Mouse (Mus musculus) myocyte (in vitro differentiated cells): ENCODE data around the gene Gm2310. TPM values are rescaled to one million over a fixed set of nuclear protein-coding genes. Genes with fewer than 3 reads are reported as not detected.

ENCODE experiments used
- H3K27me3 ChIP-seq: one replicate; pipeline ENCODE4 v1.6.1; 2011; ENCODE audit not compliant: control insufficient read depth, insufficient read depth, insufficient read length
- H3K36me3 ChIP-seq: one replicate; pipeline ENCODE4 v1.6.1; 2011; ENCODE audit not compliant: control insufficient read depth, insufficient read depth
- H3K4me2 ChIP-seq: one replicate; pipeline ENCODE4 v1.6.1; 2011; ENCODE audit warnings: low read depth, control low read depth
- H3K4me3 ChIP-seq: one replicate; pipeline ENCODE4 v1.5.1; 2011; ENCODE audit warnings: mild to moderate bottlenecking, control low read depth, moderate library complexity
- H3K79me2 ChIP-seq: one replicate; pipeline ENCODE4 v1.6.1; 2011; ENCODE audit not compliant: control insufficient read depth, insufficient read depth
- H3ac ChIP-seq: one replicate; pipeline ENCODE4 v1.6.1; 2011; ENCODE audit not compliant: control insufficient read depth, insufficient read length
- E2F4 ChIP-seq: IDR thresholded peaks from one replicate; pipeline ENCODE4 v1.6.1; 2011; ENCODE audit warnings: mild to moderate bottlenecking, control low read depth, moderate library complexity; ENCODE audit not compliant: insufficient read depth
- MAX ChIP-seq: IDR thresholded peaks from one replicate; pipeline ENCODE4 v1.6.1; 2011; ENCODE audit warnings: low read depth, mild to moderate bottlenecking, control low read depth
- MYOD1 ChIP-seq, 3 experiments: IDR thresholded peaks; one replicate each; pipeline ENCODE4 v1.6.1; 2011; ENCODE audit warnings: control low read depth in 2 of 3, low read depth in 2 of 3, mild to moderate bottlenecking in 2 of 3, moderate library complexity in 1 of 3; ENCODE audit not compliant: insufficient read length in 2 of 3, control insufficient read depth in 1 of 3
- MYOG ChIP-seq, 3 experiments: IDR thresholded peaks; one replicate each; pipeline ENCODE4 v1.6.1; 2011; ENCODE audit warnings: control low read depth in 2 of 3, low read depth in 2 of 3, mild to moderate bottlenecking in 2 of 3; ENCODE audit not compliant: insufficient read length in 2 of 3, control insufficient read depth in 1 of 3, insufficient read depth in 1 of 3
- POLR2A ChIP-seq: IDR thresholded peaks from one replicate; pipeline ENCODE4 v1.6.1; 2011; ENCODE audit warnings: low read depth, mild to moderate bottlenecking, control low read depth, moderate library complexity; ENCODE audit not compliant: insufficient read length
- REST ChIP-seq: IDR thresholded peaks from one replicate; pipeline ENCODE4 v1.6.1; 2011; ENCODE audit warnings: mild to moderate bottlenecking, control low read depth, moderate library complexity; ENCODE audit not compliant: insufficient read depth, insufficient read length
- TCF3 ChIP-seq: IDR thresholded peaks from one replicate; pipeline ENCODE4 v1.6.1; 2011; ENCODE audit warnings: low read depth, control low read depth; ENCODE audit not compliant: insufficient read length
- USF1 ChIP-seq: IDR thresholded peaks from one replicate; pipeline ENCODE4 v1.6.1; 2011; ENCODE audit warnings: low read depth, mild to moderate bottlenecking, control low read depth, moderate library complexity
- polyA plus RNA-seq: library from polyadenylated mRNA; unstranded; fragments of >200 nt; fragmentation: generic; extraction: Trizol; gene quantifications from one replicate; pipeline ENCODE4 v1.2.1, GENCODE M21; 2012; ENCODE audit warnings: missing spikeins

Gene Gm2310
- polyA plus RNA-seq, 1 experiment: not detected

DNA sequence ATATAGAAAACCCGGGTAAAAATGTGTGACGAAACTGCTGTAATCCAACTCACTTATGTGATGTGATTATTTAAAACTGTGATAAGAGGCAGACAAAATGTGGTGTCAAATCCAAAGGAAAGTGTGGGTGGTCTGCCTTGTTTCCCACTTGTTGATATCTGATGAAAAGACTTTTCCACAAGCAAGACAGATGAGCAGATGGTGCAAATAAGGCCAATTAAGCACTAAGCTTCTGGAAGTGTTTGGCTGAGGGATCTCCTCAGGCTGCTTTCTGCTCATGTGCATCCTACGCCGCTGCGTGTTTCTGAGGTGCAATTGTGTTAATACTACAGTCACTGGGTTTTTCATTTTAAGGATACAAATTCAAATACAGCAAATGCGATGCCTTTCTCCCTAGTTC, 34.5 kb downstream of the Gm2310 start:
- no peak overlapping the region for H3K4me2 ChIP-seq

DNA sequence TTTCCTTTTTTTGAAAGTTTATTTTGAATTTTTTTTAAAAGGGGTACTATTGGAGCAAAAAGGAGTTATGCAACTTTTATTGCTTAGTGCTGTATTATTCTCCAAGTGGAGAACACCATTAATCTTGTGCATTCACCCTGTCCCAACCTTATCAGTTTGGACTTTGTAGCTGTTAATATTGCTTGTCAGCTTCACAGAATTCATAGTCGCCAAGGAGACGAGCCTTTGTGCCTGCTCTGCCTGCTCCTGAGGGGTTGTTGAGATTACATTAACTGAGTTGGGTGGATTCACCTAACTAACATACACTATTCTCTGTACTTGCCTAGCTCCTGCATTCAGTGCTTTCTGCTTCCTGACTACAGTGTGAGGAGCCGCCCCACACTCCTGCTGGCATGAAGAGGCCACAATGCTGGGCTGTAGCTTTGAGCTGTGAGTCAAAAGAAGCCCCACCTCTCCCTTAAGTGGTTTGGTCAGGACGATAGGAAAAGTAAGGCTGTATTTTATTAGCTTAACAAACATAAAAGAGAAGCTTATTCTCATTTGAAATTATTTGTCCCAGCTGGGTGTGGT, 50.7 kb downstream of the Gm2310 start:
- Histone ChIP-seq H3ac (no peak overlapping the region), H3K4me2 (no peak overlapping the region), H3K36me3 (no peaks in the 10 kb centered on the region), H3K4me3 (no peak overlapping the region), H3K27me3 (no peaks in the 10 kb centered on the region), H3K79me2 (no peaks in the 10 kb centered on the region)
- TF ChIP-seq USF1 (no peak), TCF3 (no peak), REST (no peak), POLR2A (no peak), E2F4 (no peak), MYOD1 (IDR thresholded peaks at IDR 0.05; ENCODE audit: control insufficient read depth in 1 of 3, insufficient read length in 2 of 3, low read depth in 2 of 3) (no peak), MYOG (IDR thresholded peaks at IDR 0.05; ENCODE audit: control insufficient read depth in 1 of 3, insufficient read depth in 1 of 3, insufficient read length in 2 of 3, low read depth in 2 of 3) (no peak)

More for the DNA sequence above, 34.5 kb downstream of the Gm2310 start:
- no peak overlapping the region for H3ac ChIP-seq
- H3K79me2 ChIP-seq: no peaks in the 10 kb centered on the region
- TF ChIP-seq REST: no peak
- no peak for TF ChIP-seq MYOG (IDR thresholded peaks at IDR 0.05; ENCODE audit: control insufficient read depth in 1 of 3, insufficient read depth in 1 of 3, insufficient read length in 2 of 3, low read depth in 2 of 3)
- TF ChIP-seq MAX: no peak
- no peak for TF ChIP-seq POLR2A
- H3K4me3 ChIP-seq: no peak overlapping the region
- H3K27me3 ChIP-seq: no peaks in the 10 kb centered on the region
- no peaks in the 10 kb centered on the region for H3K36me3 ChIP-seq

Other genes starting within 250 kb of the Gm2310 start
- 6.5 TPM for gene Nipbl, start 75.5 kb downstream of the Gm2310 start, polyA plus RNA-seq
- gene Slc1a3, start 190.8 kb upstream of the Gm2310 start, polyA plus RNA-seq: 0.47 TPM